Mouse (Mus musculus): ENCODE data around the gene Rras.

- TF ChIP-seq POLR2A (IDR thresholded peaks at IDR 0.05; ENCODE audit: borderline replicate concordance, control insufficient read depth, low read depth, low read length): no peak; the same call in 1 of the 2 replicates
- TF ChIP-seq CTCF (IDR thresholded peaks at IDR 0.05; ENCODE audit: control insufficient read depth, insufficient read depth, low read length): no peak
Observed at GRCm38 (mm10) chr7:45033722-45034359, 16.1 kb downstream of the Rras start.
